Mouse (Mus musculus) brain, embryonic 14.5 days (tissue): ENCODE results near the gene Sccpdh. TPM values are rescaled to one million over a fixed set of nuclear protein-coding genes. Genes with fewer than 3 reads are reported as not detected.
"Not testable (repeated sequence)": the region's sequence is repeated elsewhere in the genome, so short reads cannot be mapped to it uniquely, and the experiment has no call there.

Experiments used
- DNase-seq: peaks from one replicate; pipeline ENCODE4 v3.0.0-alpha.2; 2011; ENCODE audit warnings: low read depth
- CTCF ChIP-seq: fragments of 200-500 bp; IDR thresholded peaks from 2 replicates; pipeline ENCODE4 v1.5.1; 2012; ENCODE audit warnings: inconsistent platforms, mild to moderate bottlenecking, moderate library complexity, borderline replicate concordance; ENCODE audit not compliant: insufficient read depth, insufficient read length; ENCODE audit errors: extremely low read depth
- POLR2A ChIP-seq: fragments of 200-500 bp; IDR thresholded peaks from 2 replicates; pipeline ENCODE4 v1.6.1; 2012; ENCODE audit warnings: mild to moderate bottlenecking, inconsistent platforms, borderline replicate concordance; ENCODE audit not compliant: poor library complexity, insufficient read depth, insufficient read length, severe bottlenecking; ENCODE audit errors: extremely low read depth
- polyA plus RNA-seq: library from polyadenylated mRNA; depleted of rRNA; stranded (reverse); fragments of >200 nt; gene quantifications from 2 replicates; pipeline ENCODE4 v1.2.3, GENCODE M21; 2012; rRNA removed

Sccpdh gene
- polyA plus RNA-seq, 1 experiment: 65.0 TPM

GRCm38 (mm10) chr1:179712658-179713057, 44.6 kb downstream of the Sccpdh start:
- DNase-seq: no peak
- no peak for TF ChIP-seq POLR2A
- TF ChIP-seq CTCF: no peak

- no peak for DNase-seq
- no peak for TF ChIP-seq POLR2A
- no peak for TF ChIP-seq CTCF
Observed at GRCm38 (mm10) chr1:179713367-179713766, 45.4 kb downstream of the Sccpdh start.

GRCm38 (mm10) chr1:179715289-179715688, 47.3 kb downstream of the Sccpdh start:
- DNase-seq: not testable (repeated sequence)

- no peak for TF ChIP-seq POLR2A
- DNase-seq: no peak
Observed at GRCm38 (mm10) chr1:179715786-179716185, 47.8 kb downstream of the Sccpdh start.

GRCm38 (mm10) chr1:179722811-179723469, 54.9 kb downstream of the Sccpdh start:
- TF ChIP-seq POLR2A (no peak), CTCF (no peak)
- no peak for DNase-seq

- DNase-seq: no peak
- TF ChIP-seq POLR2A (no peak), CTCF (no peak)
Observed at GRCm38 (mm10) chr1:179728661-179729060, 60.7 kb downstream of the Sccpdh start.

GRCm38 (mm10) chr1:179731391-179731790, 63.4 kb downstream of the Sccpdh start:
- TF ChIP-seq CTCF (no peak), POLR2A (no peak)

GRCm38 (mm10) chr1:179734500-179735474, 66.8 kb downstream of the Sccpdh start:
- no peak for TF ChIP-seq POLR2A
- peak; percentile 80 for TF ChIP-seq CTCF
- DNase-seq: peak; percentile 33

More at GRCm38 (mm10) chr1:179731391-179731790, 63.4 kb downstream of the Sccpdh start:
- DNase-seq: no peak

- TF ChIP-seq CTCF: no peak
- no peak for DNase-seq
Observed at GRCm38 (mm10) chr1:179736483-179736882, 68.5 kb downstream of the Sccpdh start.

Other genes starting within 250 kb of the Sccpdh start
- 10.5 and 12.6 TPM in 2 replicates for gene Smyd3, start 150.2 kb upstream of the Sccpdh start, polyA plus RNA-seq
- gene Tfb2m, start 121.9 kb upstream of the Sccpdh start, polyA plus RNA-seq: 19.2 and 20.0 TPM in 2 replicates
- gene Cnst, start 121.8 kb upstream of the Sccpdh start, polyA plus RNA-seq: 29.1 and 33.9 TPM in 2 replicates
- gene Kif28, start 77.1 kb downstream of the Sccpdh start, polyA plus RNA-seq: 0.03 and 0.07 TPM in 2 replicates
- not detected in 2 replicates for gene Gm10518, start 135.2 kb downstream of the Sccpdh start, polyA plus RNA-seq
- 30.3 and 32.3 TPM in 2 replicates for gene Ahctf1, start 135.5 kb downstream of the Sccpdh start, polyA plus RNA-seq